Mouse (Mus musculus) urinary bladder, adult 18-20 months (tissue): ENCODE results near the gene Grm5.

Experiments
- DNase-seq, 2 experiments: peaks; one replicate each; pipeline ENCODE4 v3.0.0; 2022; ENCODE audit warnings: low spot score in 2 of 2, mixed read lengths in 2 of 2

Grm5 gene

DNA sequence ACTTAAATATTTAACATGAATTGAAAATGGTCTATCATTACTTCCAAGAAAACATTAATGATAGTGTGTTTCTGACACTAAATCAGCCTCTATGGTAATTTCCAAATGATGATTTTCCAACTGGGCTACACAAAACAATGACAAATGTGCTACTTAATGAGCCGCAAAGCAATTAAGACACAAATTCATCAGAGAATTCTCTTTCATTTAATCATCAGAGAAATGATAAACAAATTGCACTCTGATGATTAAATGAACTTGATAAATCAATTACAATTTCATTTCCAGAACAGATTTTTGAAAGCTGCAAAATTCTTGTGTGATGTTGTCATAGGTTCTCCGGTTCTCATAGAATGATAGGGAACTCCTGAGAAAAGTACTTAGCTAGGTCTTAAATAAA lies 577.6 kb downstream of the Grm5 start:
- DNase-seq, result no peak
